Comparison of ENCODE assay signal across 9 mouse cellular contexts in the genomic region with DNA sequence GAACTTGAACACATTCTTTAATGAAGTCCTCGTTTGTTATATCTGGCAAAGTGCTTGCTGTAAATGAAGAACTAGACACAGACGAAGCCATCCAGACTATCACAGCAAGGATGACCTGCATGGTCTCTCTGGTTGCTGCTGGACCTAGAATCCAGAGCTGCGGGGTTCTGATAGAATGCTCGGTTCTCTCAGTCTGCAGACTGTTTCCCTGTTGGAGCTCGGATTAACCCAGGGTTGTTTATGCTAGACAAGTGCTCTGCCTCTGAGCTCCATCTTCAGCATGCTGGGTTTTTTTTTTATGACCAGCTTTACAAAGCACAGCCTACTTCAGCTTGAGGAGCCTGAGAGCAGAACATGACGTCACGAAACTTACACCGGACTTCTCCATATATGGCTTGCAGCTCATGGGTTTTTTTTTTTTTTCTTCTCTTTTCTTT. TPM values are rescaled to one million over a fixed set of nuclear protein-coding genes. Genes with fewer than 3 reads are reported as not detected.
DNase-seq lines count a peak whose midpoint lies in the region; ATAC-seq and TF ChIP-seq lines count a peak whose summit lies in the region.
"Had no signal": no experiment of that assay in that cellular context is flagged by ENCODE, and none has a peak within 500 bp of the region (broad histone marks: within the 10 kb centered on the region; RNA-seq: fewer than 3 reads in every experiment).

No protein-coding gene starts in this region.

- H3K27me3 ChIP-seq in heart, embryonic 16.5 days (ENCODE audit: control insufficient read depth, insufficient read depth, low read length), result no peaks in the 10 kb centered on the region
- no peaks in the 10 kb centered on the region for H3K27me3 ChIP-seq in hindbrain, embryonic 10.5 days (ENCODE audit: insufficient read depth, poor library complexity, severe bottlenecking)
- no peaks in the 10 kb centered on the region for H3K27me3 ChIP-seq in limb, embryonic 10.5 days (ENCODE audit: low read depth, poor library complexity, severe bottlenecking)
- H3K27me3 ChIP-seq in midbrain, postnatal 0 days (ENCODE audit: insufficient read depth, low read length), result no peaks in the 10 kb centered on the region

- DNase-seq in heart, adult 8-10 months (ENCODE audit: low spot score), result no peak
- DNase-seq in induced T-regulatory cell, adult 2 months (ENCODE audit: low read depth), result peak; percentile 92
- DNase-seq in thymus, postnatal 25 days, result peak; percentile 31
- no peak for DNase-seq in hindbrain, embryonic 10.5 days (ENCODE audit: low spot score)
- DNase-seq in limb, embryonic 10.5 days (ENCODE audit: low spot score), result no peak
- no peak for DNase-seq in midbrain, postnatal 0 days (ENCODE audit: low spot score)

- no peak overlapping the region for H3K9ac ChIP-seq in heart, embryonic 16.5 days (ENCODE audit: low read length)
- H3K9ac ChIP-seq in midbrain, postnatal 0 days (replicated peaks; ENCODE audit: low read length, poor library complexity, severe bottlenecking), result no peak overlapping the region

- H3K4me3 ChIP-seq in heart, embryonic 16.5 days (ENCODE audit: low read length), result peak overlapping the region; percentile 17
- H3K4me3 ChIP-seq in macrophage (ENCODE audit: inconsistent target), result peak overlapping the region; percentile 66
- no peak overlapping the region for H3K4me3 ChIP-seq in hindbrain, embryonic 10.5 days
- no peak overlapping the region for H3K4me3 ChIP-seq in limb, embryonic 10.5 days
- H3K4me3 ChIP-seq in midbrain, postnatal 0 days (ENCODE audit: low read depth, low read length), result no peak overlapping the region

- H3K36me3 ChIP-seq in heart, embryonic 16.5 days (ENCODE audit: control insufficient read depth, insufficient read depth), result no peaks in the 10 kb centered on the region
- 0 out of 2 replicates have a peak, but pooled peaks cover 3% of the 10 kb centered on the region for H3K36me3 ChIP-seq in macrophage (ENCODE audit: inconsistent target)
- H3K36me3 ChIP-seq in hindbrain, embryonic 10.5 days, result no peaks in the 10 kb centered on the region
- no peaks in the 10 kb centered on the region for H3K36me3 ChIP-seq in limb, embryonic 10.5 days
- H3K36me3 ChIP-seq in midbrain, postnatal 0 days (ENCODE audit: insufficient read depth, low read length), result no peaks in the 10 kb centered on the region

- H3K9me3 ChIP-seq in heart, embryonic 16.5 days (replicated peaks; ENCODE audit: control insufficient read depth, low read length), result no peaks in the 10 kb centered on the region
- no peaks in the 10 kb centered on the region for H3K9me3 ChIP-seq in hindbrain, embryonic 10.5 days
- H3K9me3 ChIP-seq in limb, embryonic 10.5 days (replicated peaks), result no peaks in the 10 kb centered on the region
- H3K9me3 ChIP-seq in midbrain, postnatal 0 days (ENCODE audit: low read length), result no peaks in the 10 kb centered on the region

- H3K4me1 ChIP-seq in heart, embryonic 16.5 days (ENCODE audit: control insufficient read depth, insufficient read depth, low read length), result no peaks in the 10 kb centered on the region
- H3K4me1 ChIP-seq in hindbrain, embryonic 10.5 days (replicated peaks), result no peaks in the 10 kb centered on the region
- peaks cover 3% of the 10 kb centered on the region; the same call in 1 of the 2 replicates for H3K4me1 ChIP-seq in limb, embryonic 10.5 days
- no peaks in the 10 kb centered on the region for H3K4me1 ChIP-seq in midbrain, postnatal 0 days (ENCODE audit: insufficient read depth, low read length)

- peak overlapping the region; percentile 23 for H3K4me2 ChIP-seq in heart, embryonic 16.5 days (ENCODE audit: low read depth, low read length)
- no peak overlapping the region for H3K4me2 ChIP-seq in midbrain, postnatal 0 days (ENCODE audit: low read depth, low read length, poor library complexity, severe bottlenecking)

- no peak for TF ChIP-seq CTCF in midbrain, postnatal 0 days (IDR thresholded peaks at IDR 0.05)

- peak; percentile 49; the same call in 1 of the 2 replicates for ATAC-seq in heart, embryonic 16.5 days (replicated peaks; ENCODE audit: extremely low read depth, insufficient read depth, low FRiP score)
- no peak for ATAC-seq in midbrain, postnatal 0 days (ENCODE audit: low FRiP score)
- ATAC-seq: hindbrain, postnatal 0 days had no signal

- peak overlapping the region; percentile 23; the same call in 1 of the 2 replicates for H3K27ac ChIP-seq in heart, embryonic 16.5 days (ENCODE audit: low read length)
- peak overlapping the region; percentile 95 for H3K27ac ChIP-seq in macrophage
- H3K27ac ChIP-seq in hindbrain, embryonic 10.5 days, result no peak overlapping the region
- H3K27ac ChIP-seq in limb, embryonic 10.5 days, result no peak overlapping the region
- H3K27ac ChIP-seq in midbrain, postnatal 0 days (ENCODE audit: low read depth, low read length), result no peak overlapping the region
- H3K27ac ChIP-seq: hindbrain, postnatal 0 days had no signal

- WGBS in heart, embryonic 16.5 days, result 64% methylated on average over 8 of the region's 8 CpGs
- WGBS in macrophage (ENCODE audit: missing documents), result 1% methylated on average over 8 of the region's 8 CpGs
- WGBS in hindbrain, embryonic 10.5 days, result 85% methylated on average over 8 of the region's 8 CpGs
- WGBS in limb, embryonic 10.5 days, result 83% methylated on average over 8 of the region's 8 CpGs
- WGBS in midbrain, postnatal 0 days, result 84% methylated on average over 8 of the region's 8 CpGs

- H3K79me2 ChIP-seq in macrophage (ENCODE audit: inconsistent target), result peaks cover 69% of the 10 kb centered on the region

RNA-seq across cellular contexts. Expression of gene Glipr1, which starts 5.5 kb away (rescaled TPM):
- polyA plus RNA-seq in heart, embryonic 16.5 days (2015; fragmentation: Nextera tagmentation; extraction: Ambion mirVana), result 2.5 and 3.3 TPM in 2 replicates
- total RNA-seq in heart, adult 8-10 months (2022), result 1 to 10 TPM in 1 of 4 experiments, under 1 TPM in 3; 0.32 to 1.2 (median 0.77) TPM
- 100 to 1,000 TPM in 10 of 26 experiments, 10 to 100 TPM in 16; 18.6 to 267 (median 69.2) TPM for total RNA-seq in macrophage (2018; cell fraction: chromatin; rRNA removed)
- total RNA-seq in macrophage (2018; cell fraction: cytosol; rRNA removed), result 100 to 1,000 TPM; 101 to 389 (median 242) TPM
- total RNA-seq in macrophage (2018; cell fraction: nucleus; rRNA removed), result 100 to 1,000 TPM in 17 of 26 experiments, 10 to 100 TPM in 9; 50.3 to 384 (median 116) TPM
- polyA plus RNA-seq in macrophage (2018), result 181 to 387 TPM (median 323 TPM) in 3 replicates
- 0.68 and 0.69 TPM in 2 replicates for polyA plus RNA-seq in hindbrain, embryonic 10.5 days (2016; fragmentation: Nextera tagmentation; extraction: Ambion mirVana)
- 0.78 and 1.2 TPM in 2 replicates for polyA plus RNA-seq in limb, embryonic 10.5 days (2016; fragmentation: Nextera tagmentation; extraction: Ambion mirVana)
- 0.49 and 2.7 TPM in 2 replicates for total RNA-seq in midbrain, postnatal 0 days (2014; rRNA removed)
- 0.85 and 1.2 TPM in 2 replicates for polyA plus RNA-seq in midbrain, postnatal 0 days (2015; fragmentation: Nextera tagmentation; extraction: Ambion mirVana)
- total RNA-seq: hindbrain, postnatal 0 days had no signal

RNA-seq across cellular contexts. Expression of gene Krr1, which starts 24.5 kb away (rescaled TPM):
- 24.5 and 29.7 TPM in 2 replicates for polyA plus RNA-seq in heart, embryonic 16.5 days (2015; fragmentation: Nextera tagmentation; extraction: Ambion mirVana)
- total RNA-seq in heart, adult 8-10 months (2022), result 10 to 100 TPM; 19.6 to 23.3 (median 21.5) TPM
- total RNA-seq in macrophage (2018; cell fraction: chromatin; rRNA removed), result 10 to 100 TPM in 22 of 26 experiments, 1 to 10 TPM in 4; 3.8 to 30.5 (median 14.8) TPM
- 10 to 100 TPM in 24 of 26 experiments, 1 to 10 TPM in 2; 7.9 to 18.8 (median 15.6) TPM for total RNA-seq in macrophage (2018; cell fraction: cytosol; rRNA removed)
- 10 to 100 TPM in 18 of 26 experiments, 1 to 10 TPM in 8; 6.6 to 26.5 (median 12.3) TPM for total RNA-seq in macrophage (2018; cell fraction: nucleus; rRNA removed)
- polyA plus RNA-seq in macrophage (2018), result 13.5 to 21.4 TPM (median 17.3 TPM) in 3 replicates
- polyA plus RNA-seq in hindbrain, embryonic 10.5 days (2016; fragmentation: Nextera tagmentation; extraction: Ambion mirVana), result 42.9 and 55.4 TPM in 2 replicates
- polyA plus RNA-seq in limb, embryonic 10.5 days (2016; fragmentation: Nextera tagmentation; extraction: Ambion mirVana), result 53.3 and 58.7 TPM in 2 replicates
- 26.2 and 27.5 TPM in 2 replicates for total RNA-seq in midbrain, postnatal 0 days (2014; rRNA removed)
- polyA plus RNA-seq in midbrain, postnatal 0 days (2015; fragmentation: Nextera tagmentation; extraction: Ambion mirVana), result 27.5 and 27.9 TPM in 2 replicates

Comparison
In these comparisons a context has a peak if more than half of its experiments do, and no peak if none do; other contexts are left out.
1. H3K27ac ChIP-seq: peak in heart, embryonic 16.5 days (single experiment) and macrophage (single experiment); none in hindbrain, embryonic 10.5 days (single experiment), limb, embryonic 10.5 days (single experiment) and midbrain, postnatal 0 days (single experiment).
2. H3K4me3 ChIP-seq: peak in heart, embryonic 16.5 days (single experiment) and macrophage (single experiment); none in hindbrain, embryonic 10.5 days (single experiment), limb, embryonic 10.5 days (single experiment) and midbrain, postnatal 0 days (single experiment).
3. DNase-seq: peak in induced T-regulatory cell, adult 2 months (single experiment) and thymus, postnatal 25 days (single experiment); none in heart, adult 8-10 months (single experiment), hindbrain, embryonic 10.5 days (single experiment), limb, embryonic 10.5 days (single experiment) and midbrain, postnatal 0 days (single experiment).
4. RNA of gene Glipr1, which starts 5.5 kb away (polyA plus RNA-seq): 181 to 387 TPM in macrophage; 2.5 to 3.3 TPM in heart, embryonic 16.5 days, 0.78 to 1.2 TPM in limb, embryonic 10.5 days, 0.85 to 1.2 TPM in midbrain, postnatal 0 days and 0.68 to 0.69 TPM in hindbrain, embryonic 10.5 days; every median in the first group is over 10 times any median in the second.